Mouse (Mus musculus): ENCODE data around the gene Gm49403.
"Not testable (repeated sequence)": the region's sequence is repeated elsewhere in the genome, so short reads cannot be mapped to it uniquely, and the experiment has no call there.

Gm49403 gene

GRCm38 (mm10) chr19:8883616-8884015 lies at the start of gene Gm49403, which contains the start of gene Lbhd1:
Gene Gm49403, plus strand, starts transcription at chr19:8883930.
Gene Lbhd1, plus strand, starts transcription at chr19:8883732.
- DNase-seq, result no peak

- not testable (repeated sequence) for DNase-seq
Measured at GRCm38 (mm10) chr19:8836327-8836726, 47.4 kb upstream of the Gm49403 start.

GRCm38 (mm10) chr19:8837251-8837791 lies 46.4 kb upstream of the Gm49403 start, which contains the start of gene Bscl2:
Gene Bscl2, plus strand, starts transcription at chr19:8837467.
- peak; percentile 86 for DNase-seq

GRCm38 (mm10) chr19:8838041-8838730 lies 45.5 kb upstream of the Gm49403 start:
- peak; percentile 76 for DNase-seq

DNA sequence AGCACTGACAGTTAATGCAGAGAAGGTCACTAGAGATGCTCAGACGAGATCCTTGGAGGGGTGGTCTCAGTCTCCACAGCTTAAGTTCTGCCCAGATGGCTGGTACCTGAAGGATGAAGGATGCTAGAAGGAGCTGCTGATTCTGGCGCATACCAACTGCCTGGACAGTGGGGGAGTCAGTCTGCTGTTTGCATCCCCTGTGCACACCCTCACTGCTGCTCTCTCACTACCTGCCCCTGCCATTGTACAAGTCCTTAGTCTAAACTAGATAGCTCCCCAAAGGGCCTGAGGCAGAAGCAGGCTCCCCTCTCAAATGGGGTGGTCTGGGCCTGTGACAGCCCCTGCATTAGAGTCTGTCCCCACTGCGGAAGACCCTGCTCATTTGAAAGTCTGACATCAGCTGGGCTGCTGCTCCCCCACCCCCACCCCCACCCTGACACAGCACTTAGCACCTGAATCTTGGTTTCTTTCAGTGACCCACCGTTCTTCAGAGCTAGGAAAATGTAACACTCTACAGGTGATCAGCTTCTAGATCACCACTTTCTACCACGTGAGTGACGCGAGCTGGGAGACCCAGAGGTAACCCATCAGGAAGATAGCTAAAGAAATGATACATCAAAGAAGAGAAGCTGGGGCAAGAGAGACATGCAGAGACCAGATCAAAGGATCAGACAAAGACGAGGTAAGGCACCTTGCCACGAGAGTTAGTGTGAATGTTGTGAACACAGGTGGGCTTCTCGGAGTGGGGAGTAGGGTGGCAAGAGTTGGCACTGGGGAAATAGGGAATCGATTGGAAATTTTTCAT lies 44.4 kb upstream of the Gm49403 start, which contains the start of gene Gng3:
TSS of gene Gng3 (minus strand) at position 92 of the 805 bp plus-strand sequence.
- DNase-seq, result peak; percentile 95

- peak; percentile 88 for DNase-seq
Measured at GRCm38 (mm10) chr19:8839908-8840791, 43.6 kb upstream of the Gm49403 start.

DNA sequence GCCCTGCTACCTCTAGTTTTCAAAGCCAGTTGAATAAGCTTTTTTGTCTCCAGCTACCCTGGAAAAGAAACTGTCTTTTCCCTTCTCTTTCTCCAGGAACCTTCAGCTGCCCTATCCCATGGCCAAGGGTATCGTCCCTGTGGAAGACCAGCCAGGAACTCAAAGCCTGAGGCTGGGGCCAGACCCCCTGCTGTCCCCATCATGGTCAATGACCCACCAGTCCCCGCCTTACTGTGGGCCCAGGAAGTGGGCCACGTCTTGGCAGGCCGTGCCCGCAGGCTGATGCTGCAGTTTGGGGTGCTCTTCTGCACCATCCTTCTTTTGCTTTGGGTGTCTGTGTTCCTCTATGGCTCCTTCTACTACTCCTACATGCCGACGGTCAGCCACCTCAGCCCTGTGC lies 42.7 kb upstream of the Gm49403 start:
- peak; percentile 66 for DNase-seq

- DNase-seq, result no peak
Measured at GRCm38 (mm10) chr19:8842961-8843360, 40.8 kb upstream of the Gm49403 start.

- DNase-seq, result peak; percentile 54
Measured at GRCm38 (mm10) chr19:8844371-8845129, 39.2 kb upstream of the Gm49403 start.

DNA sequence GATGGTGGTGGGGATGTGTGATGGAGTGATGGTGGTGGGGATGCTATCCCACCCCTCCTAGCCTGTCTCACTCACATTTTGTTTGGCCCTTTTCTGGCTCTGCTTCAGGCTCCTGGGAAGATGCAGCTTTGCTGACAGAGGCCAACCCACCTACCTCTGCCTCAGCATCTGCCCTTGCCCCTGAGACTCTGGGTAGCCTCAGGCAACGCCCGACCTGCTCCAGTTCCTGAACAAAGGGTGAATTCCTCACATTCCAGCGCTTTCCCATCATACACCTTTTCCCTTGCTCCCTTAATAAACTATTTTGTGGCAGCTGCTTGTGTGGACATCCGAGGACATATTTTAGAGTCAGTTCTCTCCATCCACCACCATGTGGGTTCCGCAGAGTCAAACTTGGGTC lies 35.4 kb upstream of the Gm49403 start:
- no peak for DNase-seq

GRCm38 (mm10) chr19:8850402-8850901 lies 33.3 kb upstream of the Gm49403 start, which contains the start of gene Lrrn4cl:
Gene Lrrn4cl, plus strand, starts transcription at chr19:8850768.
- DNase-seq, result no peak

- DNase-seq, result no peak
Measured at GRCm38 (mm10) chr19:8851639-8852038, 32.1 kb upstream of the Gm49403 start.

GRCm38 (mm10) chr19:8852236-8852928 lies 31.3 kb upstream of the Gm49403 start:
- DNase-seq, result no peak

DNA sequence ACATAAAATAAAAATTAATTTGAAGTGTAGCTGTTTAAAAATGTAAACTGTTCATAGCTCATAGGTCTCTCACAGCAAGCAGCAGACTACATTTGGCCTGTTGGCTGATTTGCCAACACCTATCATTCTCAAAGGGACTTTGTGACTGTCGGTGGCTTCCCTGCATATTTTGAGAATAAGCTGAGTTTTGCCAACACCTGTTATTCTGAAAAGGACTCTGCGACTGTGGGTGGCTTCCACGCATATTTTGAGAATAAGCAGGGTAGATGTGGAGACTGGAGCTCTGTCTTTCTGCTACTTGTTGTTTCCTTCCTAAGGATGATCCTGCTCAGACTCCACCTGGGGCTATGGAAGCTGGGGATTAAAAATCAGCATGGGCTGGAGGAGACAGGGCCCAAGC lies 30.6 kb upstream of the Gm49403 start:
- DNase-seq, result no peak

- DNase-seq, result no peak
Measured at GRCm38 (mm10) chr19:8857689-8858088, 26.0 kb upstream of the Gm49403 start.

DNA sequence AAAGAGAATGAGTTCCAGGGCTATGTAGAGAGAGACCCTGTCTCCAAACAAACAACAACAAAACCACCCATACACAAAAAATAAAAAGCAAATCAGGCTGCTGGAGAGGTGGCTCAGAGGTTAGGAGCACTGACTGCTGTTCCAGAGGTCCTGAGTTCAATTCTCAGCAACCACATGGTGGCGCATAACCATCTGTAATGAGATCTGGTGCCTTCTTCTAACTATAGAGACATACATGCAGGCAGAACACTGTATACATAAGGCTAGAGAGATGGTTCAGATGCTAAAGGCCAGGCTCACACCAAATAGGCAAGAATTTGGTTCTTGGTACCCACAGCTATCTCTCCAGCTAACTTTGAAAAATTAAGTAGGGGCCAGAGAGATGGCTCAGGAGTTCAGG lies 24.7 kb upstream of the Gm49403 start:
- no peak for DNase-seq

- DNase-seq, result no peak
Measured at GRCm38 (mm10) chr19:8864265-8864664, 19.5 kb upstream of the Gm49403 start.

DNA sequence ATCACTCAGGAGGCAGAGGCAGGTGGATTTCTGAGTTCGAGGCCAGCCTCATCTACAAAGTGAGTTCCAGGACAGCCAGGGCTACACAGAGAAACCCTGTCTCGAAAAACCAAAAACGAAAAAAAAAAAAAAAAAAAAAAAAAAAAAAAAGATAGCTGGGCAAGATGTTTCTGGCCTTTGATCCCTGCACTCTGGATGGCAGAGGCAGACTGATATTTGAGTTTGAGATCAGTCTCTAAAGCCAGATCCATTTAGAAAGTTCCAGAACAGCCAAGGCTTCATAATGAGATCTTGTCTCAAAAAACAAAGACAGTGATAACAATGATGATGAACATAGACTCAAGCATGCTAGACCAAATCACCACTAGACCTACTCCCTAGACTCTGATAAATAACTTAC lies 13.3 kb upstream of the Gm49403 start:
- DNase-seq, result not testable (repeated sequence)

DNA sequence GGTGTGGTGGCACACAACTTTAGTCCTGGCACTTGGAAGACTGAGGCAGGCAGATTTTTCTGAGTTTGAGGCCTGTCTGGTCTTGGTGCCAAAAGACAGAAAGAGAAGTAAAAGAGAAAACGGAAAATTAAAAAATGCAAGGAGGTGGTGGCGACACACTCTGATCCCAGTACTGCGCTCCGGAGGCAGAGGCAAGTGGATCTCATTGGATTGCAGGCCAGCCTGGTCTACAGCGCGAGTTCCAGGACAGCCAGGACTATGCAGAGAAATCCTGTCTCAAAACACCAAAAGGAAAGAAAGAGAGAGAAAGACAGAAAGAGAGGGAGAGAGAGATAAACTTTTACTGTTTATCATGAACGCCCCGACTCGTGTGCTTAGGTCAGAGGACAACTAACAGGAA lies 12.9 kb upstream of the Gm49403 start:
- no peak for DNase-seq

- peak; percentile 97 for DNase-seq
Measured at GRCm38 (mm10) chr19:8871267-8872186, 12.2 kb upstream of the Gm49403 start, which contains the start of gene Ubxn1. Gene Ubxn1, plus strand, starts transcription at chr19:8871496.

Data from cerebellum, adult 11-12 months (tissue).